In genomic region chr6:128423496-128424268, GRCm38 (mm10) we compare ENCODE assay signal across 8 mouse cellular contexts. TPM values are rescaled to one million over a fixed set of nuclear protein-coding genes. Genes with fewer than 3 reads are reported as not detected.
DNase-seq lines count a peak whose midpoint lies in the region; ATAC-seq and TF ChIP-seq lines count a peak whose summit lies in the region.

No protein-coding gene starts in this region.

- TF ChIP-seq POLR2A in heart, adult 2 months (IDR thresholded peaks at IDR 0.05; ENCODE audit: insufficient read depth, low read depth, low read length) = no peak
- TF ChIP-seq POLR2A in ES-Bruce4 (IDR thresholded peaks at IDR 0.05; ENCODE audit: insufficient read depth, low read length) = no peak
- TF ChIP-seq POLR2A in liver, adult 2 months (IDR thresholded peaks at IDR 0.05; ENCODE audit: extremely low read depth, insufficient read depth, low read length) = no peak

- DNase-seq in heart, adult 2 months = no peak
- no peak for DNase-seq in heart, postnatal 36 days
- DNase-seq in forebrain, embryonic 10.5 days (ENCODE audit: extremely low spot score, low spot score) = no peak
- DNase-seq in liver, adult 2 months (ENCODE audit: extremely low read depth, low read depth, low spot score) = no peak
- no peak for DNase-seq in stomach, postnatal 0 days (ENCODE audit: low spot score)
- DNase-seq in ovary, adult 18-20 months (ENCODE audit: low spot score) = no peak
- no peak for DNase-seq in urinary bladder, postnatal 36 days (ENCODE audit: low spot score in 2 of 2)

- H3K9me3 ChIP-seq in ES-Bruce4 (replicated peaks; ENCODE audit: control insufficient read depth, insufficient read depth, low read length, poor library complexity, severe bottlenecking) = no peaks in the 10 kb centered on the region
- no peaks in the 10 kb centered on the region for H3K9me3 ChIP-seq in forebrain, embryonic 10.5 days
- no peaks in the 10 kb centered on the region for H3K9me3 ChIP-seq in stomach, postnatal 0 days (ENCODE audit: control insufficient read depth, low read length)

- H3K4me3 ChIP-seq in heart, adult 2 months = peak overlapping the region; percentile 81
- peak overlapping the region; percentile 67 for H3K4me3 ChIP-seq in ES-Bruce4 (ENCODE audit: low read depth, low read length)
- H3K4me3 ChIP-seq in forebrain, embryonic 10.5 days = peak overlapping the region; percentile 72
- peak overlapping the region; percentile 62 for H3K4me3 ChIP-seq in liver, adult 2 months (ENCODE audit: insufficient read depth, low read depth, low read length)
- H3K4me3 ChIP-seq in stomach, postnatal 0 days (ENCODE audit: low read depth, low read length) = peak overlapping the region; percentile 65

- peak overlapping the region; percentile 100 for H3K27ac ChIP-seq in heart, adult 2 months
- no peak overlapping the region for H3K27ac ChIP-seq in ES-Bruce4 (ENCODE audit: insufficient read depth, low read length)
- peak overlapping the region; percentile 99 for H3K27ac ChIP-seq in forebrain, embryonic 10.5 days
- H3K27ac ChIP-seq in liver, adult 2 months (replicated peaks; ENCODE audit: insufficient read depth, low read depth, low read length) = no peak overlapping the region
- H3K27ac ChIP-seq in stomach, postnatal 0 days (replicated peaks) = peak overlapping the region; percentile 92

- intact Hi-C loops in heart, adult 2 months (cut with DNase I) = no loop called here
- intact Hi-C loops in heart, postnatal 36 days (cut with DNase I) = loop anchor here (10.0 kb wide), 1 partner anchor 341 kb away; no protein-coding TSS in a partner anchor

- H3K4me1 ChIP-seq in heart, adult 2 months (ENCODE audit: control insufficient read depth, insufficient read depth, low read length) = peaks cover 2% of the 10 kb centered on the region
- H3K4me1 ChIP-seq in ES-Bruce4 (ENCODE audit: control insufficient read depth, insufficient read depth, low read length) = no peaks in the 10 kb centered on the region
- H3K4me1 ChIP-seq in forebrain, embryonic 10.5 days = peaks cover 10% of the 10 kb centered on the region
- 0 out of 2 replicates have a peak, but pooled peaks cover 1% of the 10 kb centered on the region for H3K4me1 ChIP-seq in liver, adult 2 months (ENCODE audit: control insufficient read depth, insufficient read depth, low read length)
- H3K4me1 ChIP-seq in stomach, postnatal 0 days (replicated peaks; ENCODE audit: control insufficient read depth, insufficient read depth) = no peaks in the 10 kb centered on the region

- peak overlapping the region; percentile 72 for H3K4me2 ChIP-seq in stomach, postnatal 0 days (replicated peaks; ENCODE audit: low read depth)

- H3K27me3 ChIP-seq in heart, adult 2 months (ENCODE audit: control insufficient read depth, insufficient read depth, low read length) = no peaks in the 10 kb centered on the region
- H3K27me3 ChIP-seq in ES-Bruce4 (ENCODE audit: control insufficient read depth, insufficient read depth, low read length, poor library complexity, severe bottlenecking) = no peaks in the 10 kb centered on the region
- H3K27me3 ChIP-seq in forebrain, embryonic 10.5 days (ENCODE audit: poor library complexity, severe bottlenecking) = no peaks in the 10 kb centered on the region
- no peaks in the 10 kb centered on the region for H3K27me3 ChIP-seq in liver, adult 2 months (ENCODE audit: control insufficient read depth, insufficient read depth, low read length)
- H3K27me3 ChIP-seq in stomach, postnatal 0 days (ENCODE audit: control insufficient read depth, insufficient read depth, low read length) = no peaks in the 10 kb centered on the region

- no peaks in the 10 kb centered on the region for H3K79me2 ChIP-seq in heart, adult 2 months (replicated peaks; ENCODE audit: control insufficient read depth, insufficient read depth, low read length)
- H3K79me2 ChIP-seq in liver, adult 2 months (ENCODE audit: control insufficient read depth, insufficient read depth, low read length) = no peaks in the 10 kb centered on the region

- H3K36me3 ChIP-seq in heart, adult 2 months (ENCODE audit: control insufficient read depth, insufficient read depth, low read length) = no peaks in the 10 kb centered on the region
- H3K36me3 ChIP-seq in ES-Bruce4 (ENCODE audit: control insufficient read depth, insufficient read depth, low read length, poor library complexity, severe bottlenecking) = peaks cover 7% of the 10 kb centered on the region
- H3K36me3 ChIP-seq in forebrain, embryonic 10.5 days (replicated peaks) = peaks cover 42% of the 10 kb centered on the region
- H3K36me3 ChIP-seq in liver, adult 2 months (ENCODE audit: control insufficient read depth, insufficient read depth, low read length) = no peaks in the 10 kb centered on the region
- no peaks in the 10 kb centered on the region for H3K36me3 ChIP-seq in stomach, postnatal 0 days (ENCODE audit: control insufficient read depth, insufficient read depth, low read length)

- TF ChIP-seq EP300 in heart, adult 2 months (IDR thresholded peaks at IDR 0.05; ENCODE audit: insufficient read depth, low read depth, low read length) = no peak
- no peak for TF ChIP-seq EP300 in ES-Bruce4 (IDR thresholded peaks at IDR 0.05; ENCODE audit: insufficient read depth, low read depth, low read length)
- TF ChIP-seq EP300 in stomach, postnatal 0 days (optimal IDR thresholded peaks at IDR 0.05) = no peak

- ATAC-seq in stomach, postnatal 0 days (ENCODE audit: low FRiP score, low TSS enrichment) = no peak

- TF ChIP-seq CTCF in heart, adult 2 months (IDR thresholded peaks at IDR 0.05) = no peak
- TF ChIP-seq CTCF in ES-Bruce4 (IDR thresholded peaks at IDR 0.05; ENCODE audit: low read depth, low read length) = no peak
- no peak for TF ChIP-seq CTCF in liver, adult 2 months (IDR thresholded peaks at IDR 0.05; ENCODE audit: low read depth, low read length)
- TF ChIP-seq CTCF in stomach, postnatal 0 days (IDR thresholded peaks at IDR 0.05; ENCODE audit: low read depth) = no peak

- 46% methylated on average over 15 of the region's 16 CpGs for WGBS in heart, adult 2 months
- WGBS in forebrain, embryonic 10.5 days = 53% methylated on average over 15 of the region's 16 CpGs
- 37% methylated on average over 16 of the region's 16 CpGs for WGBS in liver, adult 2 months
- WGBS in stomach, postnatal 0 days = 33% methylated on average over 15 of the region's 16 CpGs

- no peak overlapping the region for H3K9ac ChIP-seq in heart, adult 2 months (ENCODE audit: low read depth, low read length)
- peak overlapping the region; percentile 42 for H3K9ac ChIP-seq in ES-Bruce4 (ENCODE audit: low read depth, poor library complexity, severe bottlenecking)
- peak overlapping the region; percentile 18; the same call in 1 of the 2 replicates for H3K9ac ChIP-seq in liver, adult 2 months (ENCODE audit: low read depth, low read length)
- H3K9ac ChIP-seq in stomach, postnatal 0 days (ENCODE audit: low read length) = peak overlapping the region; percentile 59

RNA-seq across cellular contexts. Expression of gene Itfg2, which starts 1.0 kb away (rescaled TPM):
- 10 to 100 TPM; 17.0 to 21.2 TPM for total RNA-seq in heart, adult 2 months (2021)
- 11.9 and 21.5 TPM in 2 replicates for polyA plus RNA-seq in heart, adult 2 months (2012; rRNA removed)
- total RNA-seq in heart, postnatal 36 days (2021) = 10 to 100 TPM; 16.7 to 17.9 TPM
- 16.3 and 21.6 TPM in 2 replicates for polyA plus RNA-seq in ES-Bruce4 (2011; ENCODE audit: insufficient read depth, insufficient read length, low read depth, missing spikeins)
- polyA plus RNA-seq in forebrain, embryonic 10.5 days (2016; fragmentation: Nextera tagmentation; extraction: Ambion mirVana) = 40.0 and 41.5 TPM in 2 replicates
- 3.1 and 4.9 TPM in 2 replicates for total RNA-seq in liver, adult 2 months (2014; rRNA removed)
- polyA plus RNA-seq in liver, adult 2 months (2012; rRNA removed) = 10.6 and 12.1 TPM in 2 replicates
- 13.6 and 14.8 TPM in 2 replicates for polyA plus RNA-seq in stomach, postnatal 0 days (2015; fragmentation: Nextera tagmentation; extraction: Ambion mirVana)

RNA-seq across cellular contexts. Expression of gene Fkbp4, which starts 14.8 kb away (rescaled TPM):
- total RNA-seq in heart, adult 2 months (2021) = 100 to 1,000 TPM; 351 to 359 TPM
- polyA plus RNA-seq in heart, adult 2 months (2012; rRNA removed) = 206 and 250 TPM in 2 replicates
- total RNA-seq in heart, postnatal 36 days (2021) = 100 to 1,000 TPM; 320 to 392 TPM
- polyA plus RNA-seq in ES-Bruce4 (2011; ENCODE audit: insufficient read depth, insufficient read length, low read depth, missing spikeins) = 411 and 413 TPM in 2 replicates
- polyA plus RNA-seq in forebrain, embryonic 10.5 days (2016; fragmentation: Nextera tagmentation; extraction: Ambion mirVana) = 821 and 862 TPM in 2 replicates
- 129 and 150 TPM in 2 replicates for total RNA-seq in liver, adult 2 months (2014; rRNA removed)
- polyA plus RNA-seq in liver, adult 2 months (2012; rRNA removed) = 99.8 and 146 TPM in 2 replicates
- polyA plus RNA-seq in stomach, postnatal 0 days (2015; fragmentation: Nextera tagmentation; extraction: Ambion mirVana) = 180 TPM in 2 replicates

RNA-seq across cellular contexts. Expression of gene Nrip2, which starts 24.6 kb away (rescaled TPM):
- 1 to 10 TPM; 1.6 to 2.4 TPM for total RNA-seq in heart, adult 2 months (2021)
- polyA plus RNA-seq in heart, adult 2 months (2012; rRNA removed) = 2.6 and 3.6 TPM in 2 replicates
- 1 to 10 TPM; 1.4 TPM for total RNA-seq in heart, postnatal 36 days (2021)
- not detected in 2 replicates for polyA plus RNA-seq in ES-Bruce4 (2011; ENCODE audit: insufficient read depth, insufficient read length, low read depth, missing spikeins)
- polyA plus RNA-seq in forebrain, embryonic 10.5 days (2016; fragmentation: Nextera tagmentation; extraction: Ambion mirVana) = 2.3 and 2.9 TPM in 2 replicates
- total RNA-seq in liver, adult 2 months (2014; rRNA removed) = 0.09 and 0.27 TPM in 2 replicates
- polyA plus RNA-seq in liver, adult 2 months (2012; rRNA removed) = not detected in 2 replicates
- polyA plus RNA-seq in stomach, postnatal 0 days (2015; fragmentation: Nextera tagmentation; extraction: Ambion mirVana) = 2.2 and 3.4 TPM in 2 replicates

RNA-seq across cellular contexts. Expression of gene Gm44596, which starts 48.4 kb away (rescaled TPM):
- total RNA-seq in heart, adult 2 months (2021) = not detected
- not detected in 2 replicates for polyA plus RNA-seq in heart, adult 2 months (2012; rRNA removed)
- not detected for total RNA-seq in heart, postnatal 36 days (2021)
- not detected in 2 replicates for polyA plus RNA-seq in ES-Bruce4 (2011; ENCODE audit: insufficient read depth, insufficient read length, low read depth, missing spikeins)
- polyA plus RNA-seq in forebrain, embryonic 10.5 days (2016; fragmentation: Nextera tagmentation; extraction: Ambion mirVana) = not detected in 2 replicates
- not detected in 2 replicates for total RNA-seq in liver, adult 2 months (2014; rRNA removed)
- not detected in 2 replicates for polyA plus RNA-seq in liver, adult 2 months (2012; rRNA removed)
- polyA plus RNA-seq in stomach, postnatal 0 days (2015; fragmentation: Nextera tagmentation; extraction: Ambion mirVana) = not detected in 2 replicates

RNA-seq across cellular contexts. Expression of gene Tex52, which starts 48.4 kb away (rescaled TPM):
- not detected for total RNA-seq in heart, adult 2 months (2021)
- 0.12 TPM in 1 of 2 replicates, not detected in the other for polyA plus RNA-seq in heart, adult 2 months (2012; rRNA removed)
- not detected for total RNA-seq in heart, postnatal 36 days (2021)
- not detected in 2 replicates for polyA plus RNA-seq in ES-Bruce4 (2011; ENCODE audit: insufficient read depth, insufficient read length, low read depth, missing spikeins)
- polyA plus RNA-seq in forebrain, embryonic 10.5 days (2016; fragmentation: Nextera tagmentation; extraction: Ambion mirVana) = 0.44 and 0.71 TPM in 2 replicates
- not detected in 2 replicates for total RNA-seq in liver, adult 2 months (2014; rRNA removed)
- not detected in 2 replicates for polyA plus RNA-seq in liver, adult 2 months (2012; rRNA removed)
- 0.10 and 0.18 TPM in 2 replicates for polyA plus RNA-seq in stomach, postnatal 0 days (2015; fragmentation: Nextera tagmentation; extraction: Ambion mirVana)

Comparison
In these comparisons a context has a peak if more than half of its experiments do, and no peak if none do; other contexts are left out.
1. H3K27ac ChIP-seq: peak in heart, adult 2 months (single experiment), forebrain, embryonic 10.5 days (single experiment) and stomach, postnatal 0 days (single experiment); none in ES-Bruce4 (single experiment) and liver, adult 2 months (single experiment).
2. Peak in every context shown above with its lines, with median percentiles within 50 percentile points of each other: H3K4me3 ChIP-seq.